Mouse (Mus musculus): ENCODE measurements around the gene Cflar.

Cflar gene

DNA sequence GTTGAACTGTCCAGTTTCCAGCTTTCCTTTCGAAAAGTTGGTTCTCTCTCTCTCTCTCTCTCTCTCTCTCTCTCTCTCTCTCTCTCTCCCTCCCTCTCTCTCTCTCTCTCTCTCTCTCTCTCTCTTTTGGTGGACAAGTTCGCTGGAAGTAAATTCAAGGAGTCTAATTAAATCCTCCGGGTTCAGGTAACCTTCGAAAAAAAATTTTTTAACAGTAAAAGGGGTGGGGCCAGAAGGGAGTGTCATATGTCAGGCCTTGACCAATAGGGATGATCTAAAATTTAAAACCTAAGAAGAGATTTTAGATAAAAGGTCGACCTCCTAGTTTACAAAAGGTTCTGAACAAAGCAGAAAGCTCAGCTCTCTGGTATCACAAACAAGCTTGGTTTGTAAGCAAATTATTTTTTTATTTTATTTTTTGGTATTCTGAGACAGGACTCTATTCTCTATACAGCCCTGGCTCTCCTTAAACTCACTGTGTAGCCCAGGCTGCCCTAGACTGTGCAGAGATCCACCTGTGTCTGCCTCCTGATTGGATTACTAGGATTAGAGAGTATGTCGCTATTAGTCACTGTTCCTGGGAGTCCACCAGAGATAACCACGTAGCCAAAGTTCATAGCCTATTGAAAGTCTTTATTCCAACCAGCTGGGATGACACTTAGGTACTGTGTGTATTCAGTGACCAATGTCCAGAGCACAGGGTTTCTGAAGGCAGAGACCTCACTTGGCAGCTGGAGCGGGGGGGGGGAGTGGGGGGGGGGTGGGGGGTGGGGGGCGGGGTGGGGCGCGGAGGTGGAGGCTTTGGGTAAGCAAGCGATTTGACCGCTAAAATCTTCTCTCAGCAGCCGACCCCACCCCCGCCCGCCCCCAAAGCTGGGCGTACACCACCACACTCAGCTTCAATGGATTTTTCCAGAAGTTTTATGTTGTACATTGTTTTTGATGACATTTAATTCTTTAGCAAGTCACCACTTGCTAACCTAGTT is 1.1 kb downstream of the Cflar start:
- peak; percentile 65 for DNase-seq (ENCODE audit: low read depth, low spot score)

DNA sequence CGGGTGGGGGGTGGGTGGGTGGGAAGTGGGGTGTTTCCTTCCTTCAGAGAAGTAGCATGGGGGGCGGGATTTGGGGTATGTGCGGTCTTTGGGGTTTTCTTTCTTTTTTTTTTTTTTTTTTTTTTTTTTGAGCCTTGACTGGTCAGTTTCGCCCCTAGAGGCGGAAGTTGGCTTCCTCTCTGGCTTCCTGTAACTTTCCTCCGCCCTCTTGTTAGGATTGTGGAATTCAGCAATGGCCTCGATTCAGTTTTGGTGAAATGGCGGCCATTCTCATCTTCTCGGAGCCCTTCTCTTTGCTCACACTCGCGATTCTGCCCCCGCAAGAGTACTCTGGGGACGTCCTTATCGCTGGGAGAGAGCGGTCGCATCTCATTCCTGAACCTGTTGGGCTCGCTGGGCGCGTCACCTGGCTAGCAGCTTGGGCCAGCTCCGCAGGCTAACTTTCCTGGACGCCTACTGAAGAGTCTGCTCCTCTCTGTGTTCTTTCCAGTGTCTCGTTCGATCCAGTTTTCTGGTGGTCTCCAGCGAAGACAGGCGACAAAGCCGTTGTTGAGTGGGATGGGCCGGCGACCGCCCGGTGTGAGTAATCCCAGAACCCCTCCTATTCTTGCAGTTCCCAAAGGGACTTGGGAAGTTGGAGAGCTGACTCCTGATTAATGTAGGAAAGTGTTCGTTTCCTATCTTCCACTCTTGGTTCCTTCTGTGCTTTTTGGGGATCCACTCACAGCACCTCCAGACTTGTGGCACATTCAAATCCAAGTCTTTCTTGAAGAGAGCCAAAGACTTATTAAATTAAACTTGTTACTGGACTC is 2.0 kb downstream of the Cflar start:
- DNase-seq (ENCODE audit: low read depth, low spot score): peak; percentile 28

DNA sequence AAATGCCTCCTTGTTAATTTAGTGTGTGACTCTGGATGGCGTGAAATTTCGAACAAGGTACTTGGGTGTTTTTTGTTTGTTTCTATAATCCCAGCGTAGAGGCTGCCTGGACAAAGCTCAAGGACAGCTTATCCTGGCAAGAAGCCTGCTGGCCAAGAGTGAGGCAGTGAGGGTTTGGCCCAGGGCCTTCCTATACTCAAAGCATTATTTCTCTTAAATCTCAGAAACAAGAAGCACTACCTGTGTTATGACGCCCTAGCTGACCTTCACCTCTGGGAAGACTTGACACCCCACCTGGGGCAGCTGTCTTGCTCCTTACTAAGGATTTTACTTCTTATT is 2.6 kb downstream of the Cflar start:
- DNase-seq (ENCODE audit: low read depth, low spot score): no peak

DNA sequence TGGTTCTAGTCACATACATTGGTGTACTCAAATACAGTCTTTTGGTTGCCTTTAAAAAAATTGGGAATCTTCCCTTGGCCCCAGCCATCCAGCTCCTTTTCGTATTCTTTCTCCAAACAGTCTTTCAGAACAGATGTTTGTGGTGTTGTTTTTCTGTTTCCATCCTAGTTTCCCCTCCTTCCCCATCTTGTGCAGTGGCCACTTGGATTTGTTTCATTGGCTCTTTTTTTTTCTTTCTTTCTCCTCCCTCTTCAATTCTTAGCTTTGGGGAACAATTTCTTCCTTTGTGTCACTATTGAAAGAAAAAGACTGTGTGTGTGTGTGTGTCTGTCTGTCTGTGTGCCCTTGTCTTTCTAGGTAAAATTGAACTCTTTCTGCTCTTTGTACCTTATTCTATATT is 3.1 kb downstream of the Cflar start:
- DNase-seq (ENCODE audit: low read depth, low spot score): no peak

DNA sequence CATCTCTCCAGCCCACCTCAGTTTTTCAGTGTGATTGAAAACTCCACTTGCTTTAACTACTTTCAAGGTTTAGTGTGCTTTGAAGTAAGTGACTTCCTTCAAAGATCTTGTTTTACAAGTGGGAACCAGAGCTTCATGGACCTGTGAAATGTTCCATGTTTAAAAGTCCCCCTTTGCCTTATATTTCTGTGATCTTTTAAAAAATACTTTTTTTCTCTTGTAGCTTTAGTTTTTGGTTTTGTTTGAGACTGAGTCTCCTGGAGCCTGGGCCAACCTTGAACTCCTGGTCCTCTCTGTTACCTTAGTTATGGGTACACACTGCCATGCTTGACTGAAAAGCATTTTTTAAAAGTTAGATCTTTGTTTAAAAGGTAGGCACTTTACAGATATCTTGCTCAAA is 4.2 kb downstream of the Cflar start:
- DNase-seq (ENCODE audit: low read depth, low spot score): no peak

DNA sequence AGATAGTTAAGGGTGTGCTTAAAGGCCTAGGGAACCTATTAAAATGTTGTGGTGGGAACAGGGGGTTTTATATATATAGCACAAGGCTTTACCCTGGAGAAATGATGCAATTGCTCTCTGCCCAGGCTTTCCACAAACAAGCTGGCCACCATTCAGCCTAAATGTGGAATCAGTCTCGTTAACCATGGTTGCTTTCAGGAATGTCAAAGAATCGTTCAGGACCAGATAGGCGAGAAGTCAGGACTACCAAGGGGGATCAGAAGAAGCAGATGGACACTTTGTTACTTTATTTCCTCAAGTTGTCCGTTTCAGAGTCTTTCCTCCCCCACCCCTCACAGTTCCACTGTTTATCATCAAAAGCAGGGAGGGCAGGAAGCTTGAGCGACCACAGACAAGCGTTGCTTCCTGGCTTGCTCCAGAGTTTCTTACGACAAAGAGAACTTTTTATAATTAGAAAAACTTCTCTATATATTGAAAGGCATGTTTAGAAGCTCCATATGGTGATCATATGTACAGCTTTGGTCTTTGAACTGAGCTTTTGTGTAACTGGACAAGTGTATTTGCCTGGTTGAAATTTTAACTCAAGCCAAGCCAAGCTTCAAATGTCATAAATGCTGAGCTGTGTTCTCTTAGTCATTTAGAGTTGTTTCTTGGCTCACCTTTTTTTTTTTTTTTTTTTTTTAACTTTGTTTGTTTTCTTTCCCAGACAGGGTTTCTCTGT is 5.0 kb downstream of the Cflar start:
- DNase-seq (ENCODE audit: low read depth, low spot score): no peak

DNA sequence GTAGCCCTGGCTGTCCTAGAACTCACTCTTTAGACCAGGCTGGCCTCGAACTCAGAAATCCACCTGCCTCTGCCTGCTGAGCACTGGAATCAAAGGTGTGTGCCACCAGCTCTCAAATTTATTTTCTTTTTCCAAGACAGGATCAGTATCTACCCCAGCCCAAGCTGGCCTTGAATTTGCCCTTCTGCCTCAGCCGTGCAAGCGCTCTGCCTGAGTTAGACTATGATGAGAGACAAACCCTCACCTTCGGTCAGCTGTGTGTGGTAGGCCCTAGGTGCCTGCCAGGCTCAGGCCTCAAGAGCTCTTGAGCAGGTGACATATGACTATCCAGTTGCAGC is 5.5 kb downstream of the Cflar start:
- DNase-seq (ENCODE audit: low read depth, low spot score): no peak

DNA sequence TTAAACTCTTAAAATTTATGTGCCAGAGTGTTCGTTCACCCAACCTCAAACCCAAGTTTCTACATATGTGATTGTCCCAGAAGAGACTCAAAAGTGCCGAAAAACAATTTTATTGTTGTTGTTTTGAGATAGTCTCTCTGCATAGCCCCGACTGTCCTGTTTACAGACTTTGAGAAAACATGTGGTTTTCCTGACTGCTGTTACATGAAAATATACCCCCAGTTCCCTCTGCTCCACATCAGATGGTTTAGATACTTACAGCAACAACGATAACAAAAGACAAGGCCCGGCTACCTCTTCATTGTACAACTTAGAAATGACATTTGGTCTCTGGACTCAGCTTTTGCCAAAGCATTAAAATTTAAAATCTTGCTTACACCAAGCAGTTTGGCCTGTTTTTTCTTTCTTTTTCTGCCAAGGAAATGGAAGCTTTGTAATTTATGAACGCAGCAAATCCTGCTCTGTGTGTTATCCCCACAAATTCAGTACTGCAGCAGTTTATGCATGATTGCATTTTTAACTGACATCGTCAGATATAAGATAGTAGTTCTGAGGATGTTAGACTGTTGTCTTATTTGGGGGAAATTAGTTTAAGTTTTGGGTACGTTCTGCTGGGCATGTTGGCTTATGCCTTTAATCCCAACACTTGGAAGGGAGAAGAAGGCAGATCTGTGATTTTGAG is 6.4 kb downstream of the Cflar start:
- no peak for DNase-seq (ENCODE audit: low read depth, low spot score)

DNA sequence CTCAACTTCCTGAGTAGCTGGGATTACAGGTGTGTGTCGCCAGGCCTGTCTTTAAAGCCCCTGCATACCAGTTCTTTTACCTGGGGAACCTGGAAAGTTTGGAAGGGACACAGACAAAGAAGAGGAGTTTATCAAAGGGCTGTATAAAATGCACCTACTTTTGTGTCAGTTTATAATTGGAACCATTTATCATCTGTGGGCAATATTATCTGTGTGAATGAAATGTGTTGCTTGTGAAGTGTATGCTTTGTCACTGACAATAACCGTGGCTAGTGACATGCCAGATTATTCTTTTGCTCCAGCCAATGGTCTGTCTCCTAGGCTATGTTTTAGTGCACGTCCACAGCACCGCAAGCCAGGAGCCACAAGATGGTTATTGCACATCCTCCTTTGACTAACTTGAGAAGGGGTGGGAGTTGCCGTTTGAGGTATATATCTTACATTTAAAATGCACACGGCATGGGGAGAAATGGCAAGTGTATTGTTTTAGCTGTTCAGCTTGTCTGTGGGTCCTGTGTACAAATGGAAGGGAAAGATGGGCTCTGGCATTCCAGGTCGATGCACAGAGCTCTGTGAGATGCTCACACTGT is 8.1 kb downstream of the Cflar start:
- DNase-seq (ENCODE audit: low read depth, low spot score): no peak

DNA sequence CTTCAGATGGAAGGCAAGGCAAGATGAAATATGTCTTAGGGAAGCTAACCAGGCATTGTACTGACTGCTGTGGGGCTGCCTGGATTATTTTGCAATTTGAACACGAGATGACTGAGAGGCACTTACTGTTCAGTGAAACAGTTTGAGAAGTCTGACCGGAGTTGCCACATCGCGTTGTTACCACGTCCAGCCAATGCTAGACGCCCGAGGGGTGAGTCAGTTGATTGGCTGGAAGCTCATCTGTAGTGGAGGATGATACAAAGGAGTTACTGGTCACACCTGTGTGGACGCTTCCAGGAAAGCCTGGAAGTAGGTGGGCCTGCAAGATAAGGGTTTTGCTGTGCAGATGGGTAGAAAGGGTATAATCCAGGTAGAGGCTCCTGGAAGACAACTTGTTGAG is 8.8 kb downstream of the Cflar start:
- no peak for DNase-seq (ENCODE audit: low read depth, low spot score)

DNA sequence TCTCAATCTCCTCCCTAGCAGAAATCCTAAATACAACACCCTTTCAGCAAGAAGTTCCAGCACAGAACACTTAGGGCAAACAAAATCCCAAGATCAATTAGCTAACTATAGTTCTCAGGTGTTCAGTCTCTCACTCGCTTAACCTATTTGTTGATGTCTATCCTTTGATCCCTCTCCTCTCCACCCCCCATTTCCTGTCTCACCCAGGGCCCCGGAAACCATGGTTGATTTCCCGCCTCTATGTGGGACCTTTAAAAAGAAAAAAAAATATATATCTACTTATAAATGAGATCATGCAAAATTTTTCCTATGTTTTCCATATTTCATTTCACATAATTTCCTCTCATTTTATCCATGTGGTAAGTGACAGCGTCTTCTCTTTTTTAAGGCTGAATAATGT is 9.7 kb downstream of the Cflar start:
- DNase-seq (ENCODE audit: low read depth, low spot score): no peak

DNA sequence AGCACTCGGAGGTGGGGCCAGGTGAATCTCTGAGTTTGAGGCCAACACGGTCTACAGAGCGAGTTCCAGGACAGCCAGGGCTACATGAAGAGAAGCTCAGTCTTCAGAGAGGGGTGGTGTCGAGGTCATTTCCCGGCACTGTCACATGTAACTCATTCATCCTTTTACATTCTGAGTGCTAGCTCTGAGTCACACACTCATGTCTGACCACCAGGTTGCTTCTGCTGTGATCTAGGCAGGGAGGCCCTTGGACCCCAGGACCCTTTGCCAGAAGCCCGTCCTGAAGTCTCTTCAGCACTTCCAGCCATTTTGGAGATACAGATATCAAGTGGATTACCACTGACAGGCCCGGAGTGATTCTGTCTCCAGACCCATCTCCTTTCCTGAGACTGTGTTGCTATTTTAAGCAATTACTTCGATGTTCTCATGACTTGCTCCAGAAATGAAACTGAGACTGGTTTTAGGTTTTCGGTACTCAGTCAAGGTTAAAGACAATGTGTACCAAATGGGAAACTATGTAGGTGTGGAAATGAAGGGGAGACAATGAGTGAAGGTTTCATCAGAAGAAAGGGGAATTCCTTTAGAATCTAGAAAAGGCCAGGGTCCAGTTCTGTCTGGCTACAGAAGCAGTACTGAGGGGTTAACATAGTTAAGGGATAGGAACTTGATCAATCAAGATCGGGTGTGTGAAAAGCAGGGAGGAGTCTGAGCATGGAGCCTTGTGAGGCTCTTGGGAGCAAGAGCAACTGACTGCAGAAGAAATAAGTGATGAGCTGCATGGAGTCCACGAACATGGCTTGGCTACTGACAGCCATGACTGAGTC is 11.0 kb downstream of the Cflar start:
- no peak for DNase-seq (ENCODE audit: low read depth, low spot score)

DNA sequence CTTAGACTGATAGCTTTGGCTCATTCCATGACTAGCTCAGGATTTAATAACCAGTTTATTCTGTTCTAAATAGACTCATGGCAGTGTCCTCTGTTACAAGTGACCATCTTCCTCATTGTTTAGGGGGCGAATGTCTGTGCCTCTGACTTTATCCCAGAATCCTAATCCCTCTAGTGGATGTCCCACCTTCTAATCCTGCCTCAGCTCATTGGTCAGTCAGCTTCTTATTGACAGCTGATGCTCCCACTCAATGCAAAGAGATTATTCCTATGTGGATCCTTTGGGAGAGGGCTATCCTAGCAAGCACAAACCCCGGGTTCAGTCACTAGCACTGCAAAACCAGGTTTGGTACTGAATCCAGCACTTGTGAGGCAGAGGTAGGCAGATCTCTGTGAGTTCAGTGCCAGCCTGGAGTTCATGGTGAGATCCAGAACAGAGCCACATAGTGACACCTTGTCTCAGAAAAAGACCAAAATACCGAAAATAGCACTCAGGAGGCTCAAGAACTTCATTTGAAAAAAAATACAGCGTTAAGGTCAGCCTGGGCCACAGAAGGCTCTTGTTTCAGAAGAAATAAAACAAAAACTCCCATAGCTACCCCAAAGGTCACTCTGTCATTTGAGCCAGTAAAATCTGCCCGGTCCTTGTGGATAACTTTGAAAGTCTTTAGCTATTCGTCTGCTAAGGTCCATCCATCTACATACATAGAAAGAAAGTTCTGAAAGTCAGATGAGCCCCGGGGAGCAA is 11.9 kb downstream of the Cflar start:
- no peak for DNase-seq (ENCODE audit: low read depth, low spot score)

DNA sequence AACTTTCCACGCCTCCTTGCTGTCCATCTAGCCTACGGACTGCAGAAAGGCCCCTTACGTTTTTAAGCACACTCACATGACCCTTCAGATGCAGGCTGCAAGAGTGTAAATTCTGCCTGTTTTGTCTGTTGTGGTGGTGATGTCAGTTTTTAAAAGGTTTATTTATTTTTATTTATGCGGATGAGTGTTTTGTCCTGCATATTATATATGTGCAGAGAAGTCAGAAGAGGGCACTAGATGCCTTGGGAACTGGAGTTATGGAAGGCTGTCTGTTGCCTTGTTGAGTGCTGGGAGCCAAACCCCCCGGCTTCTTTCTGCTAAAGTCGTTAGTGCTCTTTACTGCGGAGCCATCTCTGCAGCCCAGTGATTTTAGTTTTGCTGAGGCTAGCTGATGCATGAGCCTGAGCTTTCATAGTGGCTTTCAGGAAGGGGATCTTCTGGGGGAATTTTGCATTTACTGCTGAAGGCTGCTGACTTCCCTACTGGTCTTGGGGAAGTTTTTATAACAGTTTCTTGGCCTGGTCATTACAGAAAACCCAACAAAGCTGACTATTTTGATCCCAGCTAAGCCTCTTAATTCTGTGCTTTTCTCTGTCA is 12.6 kb downstream of the Cflar start:
- no peak for DNase-seq (ENCODE audit: low read depth, low spot score)

DNA sequence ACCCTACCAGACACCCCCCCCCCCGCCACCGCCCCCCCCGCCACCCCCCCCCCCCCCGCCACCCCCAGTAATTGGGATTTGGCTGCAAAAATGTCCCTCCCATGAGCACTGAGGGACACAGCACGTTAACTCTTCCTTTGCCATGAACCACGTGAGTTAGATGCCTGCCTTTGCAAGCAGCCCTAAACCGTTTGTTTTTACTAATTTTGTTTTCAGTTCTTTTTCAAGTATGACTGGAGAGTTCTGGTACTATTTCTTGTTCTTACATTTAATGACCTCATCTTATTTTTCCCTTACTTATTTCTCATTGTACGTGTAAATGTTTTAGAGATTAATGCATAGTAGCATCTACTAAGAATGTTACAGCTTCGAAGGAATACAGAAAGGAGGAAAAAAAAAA is 13.2 kb downstream of the Cflar start:
- DNase-seq (ENCODE audit: low read depth, low spot score): no peak

DNA sequence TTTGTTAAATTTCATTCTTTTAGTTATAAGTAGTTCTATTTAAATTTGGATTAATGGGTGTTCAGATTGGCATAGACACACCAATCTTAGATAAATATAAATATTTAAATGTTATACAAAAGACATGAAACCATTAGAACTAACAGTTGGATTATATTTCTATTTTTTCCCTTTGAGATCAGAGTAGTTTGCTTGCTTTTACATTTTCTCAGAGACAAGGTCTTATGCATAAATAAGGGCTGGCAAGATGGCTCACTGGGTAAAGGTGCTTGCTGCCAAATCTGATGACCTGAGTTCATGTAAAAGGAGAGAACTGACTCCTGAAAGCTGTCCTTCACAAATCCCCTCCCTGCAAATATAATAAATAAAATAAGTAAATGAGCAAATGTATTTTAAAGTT is 13.8 kb downstream of the Cflar start:
- no peak for DNase-seq (ENCODE audit: low read depth, low spot score)

DNA sequence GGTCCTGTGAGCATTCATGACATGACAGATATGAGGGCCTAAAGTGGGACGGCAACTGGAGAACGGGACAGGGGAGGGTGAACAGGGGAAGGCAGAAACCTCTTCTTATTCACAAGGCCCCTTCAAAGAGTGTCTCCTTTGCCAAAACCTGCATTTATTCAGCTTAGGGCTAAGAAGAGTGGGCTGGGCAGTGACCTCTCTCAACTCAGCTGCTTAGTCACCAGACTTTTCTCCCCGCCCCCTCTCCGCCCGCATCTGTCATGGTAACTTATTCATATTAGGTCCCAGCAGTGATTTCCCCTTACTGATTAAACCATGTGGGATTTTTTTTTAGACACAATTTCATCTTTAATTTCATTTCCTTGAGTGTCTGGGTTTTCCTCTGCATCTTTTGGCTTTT is 14.5 kb downstream of the Cflar start:
- DNase-seq (ENCODE audit: low read depth, low spot score): no peak

DNA sequence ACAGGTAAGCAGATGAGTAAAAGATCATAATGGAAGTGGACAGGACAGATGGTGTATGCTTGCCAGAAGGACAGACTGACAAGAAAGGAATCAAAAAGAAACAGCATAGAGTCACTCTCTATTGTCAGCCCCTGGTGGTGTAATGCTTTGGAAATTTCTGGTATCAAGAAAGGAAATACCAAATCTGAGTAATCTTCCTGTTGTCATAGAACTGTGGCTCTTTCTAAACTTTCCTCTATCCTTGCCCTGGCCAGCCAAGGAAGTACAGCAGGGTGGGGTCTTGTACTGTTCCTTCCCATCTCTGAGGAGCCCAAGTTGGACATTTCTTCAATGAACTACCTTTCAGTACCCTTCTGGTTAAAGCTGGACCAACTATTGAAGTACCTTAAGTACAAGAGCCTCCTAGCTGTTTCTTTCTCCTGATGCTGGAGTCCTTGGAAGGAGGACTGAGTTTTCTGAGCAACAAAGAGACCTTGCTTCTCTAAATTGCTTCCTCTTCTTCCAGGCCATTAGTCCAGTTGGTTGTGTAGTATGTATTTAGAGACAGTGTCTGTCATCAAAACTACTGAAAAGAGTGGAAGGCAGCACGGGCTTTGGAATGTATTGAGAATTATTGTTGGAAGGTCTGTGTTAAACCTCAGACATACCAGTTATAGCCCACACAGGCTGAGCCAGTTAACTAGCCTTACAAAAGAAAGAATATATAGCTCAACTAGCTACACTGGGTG is 15.9 kb downstream of the Cflar start:
- DNase-seq (ENCODE audit: low read depth, low spot score): no peak

All from c-Kit-negative CD71-positive TER-119-positive erythroid progenitor cells, embryonic 14.5 days (primary cell).